Mouse (Mus musculus) forebrain, embryonic 12.5 days (tissue): ENCODE results near the gene Gm20388. TPM values are rescaled to one million over a fixed set of nuclear protein-coding genes. Genes with fewer than 3 reads are reported as not detected.

Experiments
- ATAC-seq: fragments of 200-750 bp; cut with Nextera tagmentation; 2 replicates; pipeline ENCODE4 v1.8.0; 2017; ENCODE audit warnings: moderate TSS enrichment; ENCODE audit not compliant: low FRiP score
- H3K27ac ChIP-seq: fragments of 300-500 bp; sonication (generic); 2 replicates; pipeline ENCODE4 v1.5.1; 2016; ENCODE audit warnings: mild to moderate bottlenecking
- H3K27me3 ChIP-seq: fragments of 300-500 bp; sonication (generic); 2 replicates; pipeline ENCODE4 v1.6.1; 2016; ENCODE audit warnings: mild to moderate bottlenecking
- H3K36me3 ChIP-seq: fragments of 300-500 bp; sonication (generic); replicated peaks from 2 replicates; pipeline ENCODE4 v1.6.1; 2016; ENCODE audit warnings: mild to moderate bottlenecking
- H3K4me1 ChIP-seq: fragments of 300-500 bp; sonication (generic); 2 replicates; pipeline ENCODE4 v1.6.1; 2016
- H3K4me2 ChIP-seq: fragments of 300-500 bp; sonication (generic); 2 replicates; pipeline ENCODE4 v1.6.1; 2016; ENCODE audit warnings: mild to moderate bottlenecking, moderate library complexity
- H3K4me3 ChIP-seq: fragments of 300-500 bp; sonication (generic); replicated peaks from 2 replicates; pipeline ENCODE4 v1.5.1; 2016; ENCODE audit warnings: mild to moderate bottlenecking
- H3K9ac ChIP-seq: fragments of 300-500 bp; sonication (generic); 2 replicates; pipeline ENCODE4 v1.6.1; 2016; ENCODE audit warnings: mild to moderate bottlenecking
- H3K9me3 ChIP-seq: fragments of 300-500 bp; sonication (generic); 2 replicates; pipeline ENCODE4 v1.6.1; 2016
- WGBS: fragments of 180-500 bp; shearing (Covaris S2); methylation state at CpG from one replicate; pipeline ENCODE4 v1.1.7; 2016; 5-methylcytosine and 5-hydroxymethylcytosine counted together
- polyA plus RNA-seq: library from polyadenylated mRNA; unstranded; fragments of >200 nt; fragmentation: Nextera tagmentation; extraction: Ambion mirVana; gene quantifications from 2 replicates; pipeline ENCODE4 v1.2.1, GENCODE M21; 2016

The Gm20388 gene
- polyA plus RNA-seq, 1 experiment from 2014 or later, result not detected

DNA sequence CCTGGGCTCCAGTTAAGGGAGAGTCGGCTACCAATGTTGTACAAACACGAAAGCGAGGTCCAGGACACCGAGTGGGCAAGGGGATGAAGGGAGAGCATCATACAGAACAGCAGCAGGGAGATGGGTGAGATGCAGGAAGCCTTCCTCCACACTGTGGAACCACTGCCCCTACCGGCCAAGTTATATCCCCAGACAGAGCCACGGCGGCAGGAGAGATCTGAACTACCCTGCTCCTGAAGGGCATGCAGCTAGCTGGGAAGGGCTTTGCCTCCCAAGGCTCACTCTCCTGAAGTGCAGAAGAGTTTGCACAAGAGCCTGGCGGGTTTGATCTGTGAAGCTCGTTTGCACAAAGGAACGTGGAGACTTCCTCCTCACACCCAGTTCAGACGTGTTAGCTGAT lies 1480.0 kb downstream of the Gm20388 start:
- Histone ChIP-seq H3K4me2 (no peak overlapping the region), H3K27me3 (peaks cover 77% of the 10 kb centered on the region), H3K9ac (no peak overlapping the region), H3K4me3 (no peak overlapping the region), H3K4me1 (peaks cover 22% of the 10 kb centered on the region), H3K9me3 (no peaks in the 10 kb centered on the region), H3K27ac (no peak overlapping the region), H3K36me3 (no peaks in the 10 kb centered on the region)
- WGBS, result 16% methylated on average over 11 of the region's 11 CpGs
- ATAC-seq, result peak; percentile 53; the same call in 1 of the 2 replicates

DNA sequence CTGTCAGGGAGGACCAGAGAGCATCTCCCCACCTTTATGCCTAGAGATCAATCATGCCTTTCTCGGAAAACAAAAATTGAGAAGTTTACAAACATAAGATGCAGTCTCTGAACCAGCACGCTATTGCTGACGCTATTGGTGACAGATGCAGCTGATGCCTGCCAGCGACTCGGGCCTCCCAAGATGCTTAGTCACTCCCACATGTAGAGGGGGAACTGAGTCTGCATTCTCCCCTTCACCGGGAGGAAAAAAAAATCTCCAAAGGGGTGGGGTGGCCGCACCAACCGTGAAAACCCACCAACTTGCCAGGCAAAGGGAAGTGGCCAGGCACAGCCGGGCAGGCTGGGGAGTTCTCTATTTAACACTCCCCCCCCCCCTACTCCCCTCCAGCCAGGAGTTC lies 1480.6 kb downstream of the Gm20388 start:
- 9% methylated on average over 9 of the region's 9 CpGs for WGBS
- H3K27ac ChIP-seq, result no peak overlapping the region

DNA sequence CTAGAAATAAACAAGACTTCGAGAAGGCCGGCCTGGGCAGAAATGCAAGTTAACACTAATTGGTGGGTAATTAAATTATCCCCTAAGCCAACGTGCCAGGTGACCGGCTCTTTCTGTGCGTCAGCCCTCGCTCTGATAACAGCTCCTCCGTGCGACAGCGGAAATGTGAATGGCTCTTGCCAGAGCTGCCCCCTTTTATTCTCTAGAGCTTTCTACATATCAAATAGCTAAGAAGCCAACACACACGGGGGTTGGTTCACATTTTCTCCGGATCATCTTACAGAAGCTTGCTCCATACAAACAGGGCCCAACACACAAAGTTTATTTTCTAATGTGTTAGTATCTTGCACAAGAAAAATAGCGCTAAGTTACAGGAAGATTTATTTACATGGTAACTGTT lies 1481.1 kb downstream of the Gm20388 start:
- Histone ChIP-seq H3K27me3 (peaks cover 82% of the 10 kb centered on the region), H3K9ac (no peak overlapping the region), H3K27ac (no peak overlapping the region), H3K4me2 (no peak overlapping the region), H3K9me3 (no peaks in the 10 kb centered on the region), H3K36me3 (no peaks in the 10 kb centered on the region), H3K4me3 (no peak overlapping the region), H3K4me1 (peaks cover 34% of the 10 kb centered on the region)
- ATAC-seq, result 0 out of 2 replicates have a peak, but pooled peaks have one; percentile 11
- 4% methylated on average over 12 of the region's 12 CpGs for WGBS

More for the DNA sequence above, 1480.6 kb downstream of the Gm20388 start:
- H3K36me3 ChIP-seq, result no peaks in the 10 kb centered on the region
- H3K9ac ChIP-seq, result no peak overlapping the region
- H3K4me1 ChIP-seq, result peaks cover 29% of the 10 kb centered on the region
- peaks cover 79% of the 10 kb centered on the region for H3K27me3 ChIP-seq
- no peak overlapping the region for H3K4me3 ChIP-seq
- H3K9me3 ChIP-seq, result no peaks in the 10 kb centered on the region
- no peak overlapping the region for H3K4me2 ChIP-seq
- no peak for ATAC-seq

DNA sequence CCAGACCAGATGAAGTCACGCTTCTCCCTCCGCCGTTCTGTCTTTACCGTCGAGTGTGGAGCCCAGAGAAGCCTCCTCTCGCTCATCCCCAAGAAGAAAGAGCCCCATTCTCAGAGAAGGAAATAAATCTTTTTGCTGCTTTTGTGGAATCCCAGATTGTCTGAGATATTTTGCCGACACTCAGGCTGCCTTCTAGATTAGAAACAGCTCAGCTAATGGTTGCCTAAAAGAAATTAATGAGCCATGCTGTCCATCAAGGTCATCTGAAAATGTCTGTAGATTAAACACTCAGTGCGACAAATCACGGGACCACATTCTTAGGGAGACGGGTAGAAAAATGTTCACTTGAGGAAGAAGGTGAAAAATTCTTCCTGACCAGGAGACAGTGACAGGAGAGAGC lies 1481.8 kb downstream of the Gm20388 start:
- H3K27me3 ChIP-seq, result peaks cover 88% of the 10 kb centered on the region
- no peaks in the 10 kb centered on the region for H3K9me3 ChIP-seq
- H3K36me3 ChIP-seq, result no peaks in the 10 kb centered on the region

GRCm38 (mm10) chr8:121393111-121393510 lies 1482.5 kb downstream of the Gm20388 start:
- no peak overlapping the region for H3K4me3 ChIP-seq
- no peak overlapping the region for H3K9ac ChIP-seq
- peaks cover 43% of the 10 kb centered on the region for H3K4me1 ChIP-seq
- no peak overlapping the region for H3K27ac ChIP-seq
- 26% methylated on average over 9 of the region's 9 CpGs for WGBS
- H3K27me3 ChIP-seq, result peaks cover 90% of the 10 kb centered on the region
- ATAC-seq, result no peak
- H3K9me3 ChIP-seq, result no peaks in the 10 kb centered on the region
- H3K36me3 ChIP-seq, result no peaks in the 10 kb centered on the region
- no peak overlapping the region for H3K4me2 ChIP-seq

More for the DNA sequence above, 1481.8 kb downstream of the Gm20388 start:
- Histone ChIP-seq H3K9ac (no peak overlapping the region), H3K4me3 (no peak overlapping the region), H3K4me2 (no peak overlapping the region), H3K4me1 (peaks cover 41% of the 10 kb centered on the region), H3K27ac (no peak overlapping the region)
- WGBS, result 36% methylated on average over 10 of the region's 10 CpGs
- no peak for ATAC-seq

DNA sequence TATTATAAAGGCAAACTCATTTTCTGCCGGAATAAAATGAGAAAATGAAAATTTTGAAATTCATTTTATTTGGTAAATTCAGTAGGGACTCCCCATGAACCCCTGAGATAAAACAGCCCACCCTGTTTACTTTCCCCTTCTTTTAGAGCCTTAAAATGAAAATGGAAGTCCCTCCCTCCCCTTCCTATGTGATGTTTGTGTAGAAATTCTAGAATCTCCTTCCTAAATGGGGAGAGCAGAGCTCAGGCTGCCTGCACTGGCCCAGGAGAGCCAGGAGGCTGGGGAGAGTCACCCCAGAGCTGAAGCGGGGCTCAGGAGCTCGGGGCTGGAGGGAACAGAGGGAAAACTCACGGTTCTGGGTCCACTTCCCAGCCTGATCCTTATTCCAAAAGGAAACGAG lies 1484.0 kb downstream of the Gm20388 start:
- Histone ChIP-seq H3K27me3 (peaks cover 88% of the 10 kb centered on the region), H3K4me1 (peaks cover 43% of the 10 kb centered on the region), H3K9ac (no peak overlapping the region), H3K4me3 (no peak overlapping the region), H3K4me2 (no peak overlapping the region), H3K27ac (no peak overlapping the region), H3K9me3 (no peaks in the 10 kb centered on the region), H3K36me3 (no peaks in the 10 kb centered on the region)
- ATAC-seq, result no peak
- 66% methylated on average over 5 of the region's 5 CpGs for WGBS

- H3K27ac ChIP-seq, result no peak overlapping the region
- peaks cover 88% of the 10 kb centered on the region for H3K27me3 ChIP-seq
- no peak overlapping the region for H3K9ac ChIP-seq
- H3K4me3 ChIP-seq, result no peak overlapping the region
- 56% methylated on average over 11 of the region's 11 CpGs for WGBS
- ATAC-seq, result no peak
- peaks cover 45% of the 10 kb centered on the region for H3K4me1 ChIP-seq
- no peaks in the 10 kb centered on the region for H3K9me3 ChIP-seq
- no peaks in the 10 kb centered on the region for H3K36me3 ChIP-seq
- H3K4me2 ChIP-seq, result no peak overlapping the region
Observed at GRCm38 (mm10) chr8:121395316-121395715, 1484.7 kb downstream of the Gm20388 start.

- no peak overlapping the region for H3K9ac ChIP-seq
- WGBS, result 5% methylated on average over 11 of the region's 11 CpGs
- no peaks in the 10 kb centered on the region for H3K9me3 ChIP-seq
- peaks cover 80% of the 10 kb centered on the region for H3K27me3 ChIP-seq
- H3K4me2 ChIP-seq, result peak overlapping the region; percentile 22
- no peak for ATAC-seq
- H3K36me3 ChIP-seq, result no peaks in the 10 kb centered on the region
- peaks cover 43% of the 10 kb centered on the region for H3K4me1 ChIP-seq
- no peak overlapping the region for H3K27ac ChIP-seq
- H3K4me3 ChIP-seq, result no peak overlapping the region
Observed at GRCm38 (mm10) chr8:121396151-121396550, 1485.5 kb downstream of the Gm20388 start.

DNA sequence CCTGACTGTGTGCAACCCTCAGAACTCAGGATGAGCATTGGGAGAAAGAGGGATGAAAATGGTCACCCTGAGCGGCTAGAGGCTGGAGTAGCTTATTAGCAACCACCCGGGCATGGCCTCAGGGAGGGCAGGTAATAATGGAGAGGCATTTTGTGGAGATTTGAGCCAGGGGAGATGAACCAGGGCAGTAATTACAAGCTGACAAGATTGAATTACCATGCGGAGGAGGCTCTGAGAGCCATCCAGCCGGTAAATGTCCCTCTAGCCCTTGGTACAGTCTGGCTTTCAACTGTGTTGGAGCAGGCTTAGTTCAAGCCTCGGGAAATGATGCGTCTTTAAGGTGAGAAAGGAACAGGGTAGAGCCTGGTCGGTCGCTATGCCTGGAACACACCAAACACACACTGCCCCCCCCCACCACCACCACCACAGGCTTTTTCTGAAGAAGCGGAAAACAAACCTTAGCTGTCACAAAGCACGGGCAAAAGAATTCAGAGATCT lies 1486.6 kb downstream of the Gm20388 start:
- no peaks in the 10 kb centered on the region for H3K9me3 ChIP-seq
- 29% methylated on average over 10 of the region's 10 CpGs for WGBS
- no peak overlapping the region for H3K27ac ChIP-seq
- H3K4me3 ChIP-seq, result no peak overlapping the region
- no peak for ATAC-seq
- peaks cover 36% of the 10 kb centered on the region for H3K4me1 ChIP-seq
- no peaks in the 10 kb centered on the region for H3K36me3 ChIP-seq
- H3K27me3 ChIP-seq, result peaks cover 77% of the 10 kb centered on the region
- H3K9ac ChIP-seq, result no peak overlapping the region
- H3K4me2 ChIP-seq, result no peak overlapping the region

GRCm38 (mm10) chr8:121398081-121398480 lies 1487.4 kb downstream of the Gm20388 start:
- Histone ChIP-seq H3K27ac (no peak overlapping the region), H3K36me3 (no peaks in the 10 kb centered on the region), H3K4me1 (peaks cover 33% of the 10 kb centered on the region), H3K9me3 (no peaks in the 10 kb centered on the region), H3K9ac (no peak overlapping the region), H3K27me3 (peaks cover 69% of the 10 kb centered on the region), H3K4me2 (no peak overlapping the region), H3K4me3 (no peak overlapping the region)
- no peak for ATAC-seq
- WGBS, result 68% methylated on average over 6 of the region's 6 CpGs

GRCm38 (mm10) chr8:121398724-121399123 lies 1488.1 kb downstream of the Gm20388 start:
- Histone ChIP-seq H3K9me3 (no peaks in the 10 kb centered on the region), H3K36me3 (no peaks in the 10 kb centered on the region), H3K4me2 (no peak overlapping the region), H3K9ac (no peak overlapping the region), H3K27me3 (peaks cover 63% of the 10 kb centered on the region), H3K4me1 (peaks cover 33% of the 10 kb centered on the region), H3K4me3 (no peak overlapping the region), H3K27ac (no peak overlapping the region)
- WGBS, result 87% methylated on average over 20 of the region's 20 CpGs
- ATAC-seq, result no peak

DNA sequence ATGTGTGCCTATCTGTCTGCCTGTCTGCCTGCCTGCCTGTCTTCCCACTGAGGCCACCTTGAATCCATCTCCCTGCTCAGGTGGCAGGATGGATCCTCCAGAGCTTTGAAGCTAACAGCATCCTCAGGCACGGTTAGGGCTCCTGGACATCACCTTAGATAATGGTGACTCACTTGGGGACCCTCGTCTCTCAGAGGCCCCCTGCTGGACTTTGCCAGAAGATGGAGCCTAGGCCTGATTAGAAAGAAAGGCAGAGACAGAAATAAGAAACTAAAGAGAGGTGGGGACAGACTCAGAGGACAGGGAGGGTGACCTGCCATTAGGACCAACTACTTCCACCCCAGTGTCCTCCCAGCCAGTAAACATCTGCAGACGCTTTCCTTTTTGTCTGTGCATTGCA lies 1488.5 kb downstream of the Gm20388 start:
- ATAC-seq, result no peak
- H3K27me3 ChIP-seq, result peaks cover 59% of the 10 kb centered on the region
- H3K4me1 ChIP-seq, result peaks cover 33% of the 10 kb centered on the region
- H3K4me2 ChIP-seq, result no peak overlapping the region
- H3K36me3 ChIP-seq, result no peaks in the 10 kb centered on the region
- H3K4me3 ChIP-seq, result no peak overlapping the region
- H3K9me3 ChIP-seq, result no peaks in the 10 kb centered on the region
- no peak overlapping the region for H3K9ac ChIP-seq
- H3K27ac ChIP-seq, result no peak overlapping the region
- WGBS, result 54% methylated on average over 3 of the region's 3 CpGs

GRCm38 (mm10) chr8:121400581-121400980 lies 1489.9 kb downstream of the Gm20388 start:
- Histone ChIP-seq H3K4me2 (no peak overlapping the region), H3K27me3 (peaks cover 49% of the 10 kb centered on the region), H3K9ac (no peak overlapping the region), H3K27ac (no peak overlapping the region), H3K9me3 (no peaks in the 10 kb centered on the region), H3K4me1 (peaks cover 27% of the 10 kb centered on the region), H3K36me3 (no peaks in the 10 kb centered on the region), H3K4me3 (no peak overlapping the region)
- 37% methylated on average over 9 of the region's 9 CpGs for WGBS
- no peak for ATAC-seq
